Mouse (Mus musculus) limb, embryonic 14.5 days (tissue): ENCODE measurements around the gene Jakmip3. TPM values are rescaled to one million over a fixed set of nuclear protein-coding genes. Genes with fewer than 3 reads are reported as not detected.

Experiments used
- ATAC-seq: fragments of 200-750 bp; cut with Nextera tagmentation; 2 replicates; pipeline ENCODE4 v1.8.0; 2017; ENCODE audit warnings: low read depth, moderate number of reproducible peaks, moderate TSS enrichment; ENCODE audit not compliant: low FRiP score
- DNase-seq: peaks from one replicate; pipeline ENCODE4 v3.0.0-alpha.2; 2015; ENCODE audit warnings: low spot score
- H3K27ac ChIP-seq: fragments of 300-500 bp; sonication (generic); replicated peaks from 2 replicates; pipeline ENCODE4 v1.5.1; 2014; ENCODE audit warnings: low read depth, mild to moderate bottlenecking, low read length, moderate library complexity, mixed read lengths
- H3K27me3 ChIP-seq: fragments of 300-500 bp; sonication (generic); 2 replicates; pipeline ENCODE4 v1.6.1; 2014; ENCODE audit warnings: low read length, mixed read lengths; ENCODE audit not compliant: control insufficient read depth, insufficient read depth
- H3K36me3 ChIP-seq: fragments of 300-500 bp; sonication (generic); 2 replicates; pipeline ENCODE4 v1.6.1; 2014; ENCODE audit warnings: mild to moderate bottlenecking, low read length, moderate library complexity, mixed read lengths; ENCODE audit not compliant: control insufficient read depth, insufficient read depth
- H3K4me1 ChIP-seq: fragments of 300-500 bp; sonication (generic); 2 replicates; pipeline ENCODE4 v1.6.1; 2014; ENCODE audit warnings: antibody characterized with exemption, low read length, mixed read lengths; ENCODE audit not compliant: control insufficient read depth, insufficient read depth
- H3K4me2 ChIP-seq: fragments of 300-500 bp; sonication (generic); replicated peaks from 2 replicates; pipeline ENCODE4 v1.6.1; 2014; ENCODE audit warnings: low read depth, mild to moderate bottlenecking, low read length, moderate library complexity; ENCODE audit not compliant: severe bottlenecking
- H3K4me3 ChIP-seq: fragments of 300-500 bp; sonication (generic); replicated peaks from 2 replicates; pipeline ENCODE4 v1.5.1; 2014; ENCODE audit warnings: low read length
- H3K9ac ChIP-seq: fragments of 300-500 bp; sonication (generic); 2 replicates; pipeline ENCODE4 v1.6.1; 2014; ENCODE audit warnings: mild to moderate bottlenecking, low read depth, low read length, moderate library complexity; ENCODE audit not compliant: severe bottlenecking
- H3K9me3 ChIP-seq: fragments of 300-500 bp; sonication (generic); 2 replicates; pipeline ENCODE4 v1.6.1; 2016; ENCODE audit warnings: low read length; ENCODE audit not compliant: control insufficient read depth
- POLR2A ChIP-seq: fragments of 200-500 bp; IDR thresholded peaks from 2 replicates; pipeline ENCODE4 v1.8.0; 2012; ENCODE audit warnings: inconsistent platforms, mild to moderate bottlenecking, moderate library complexity, borderline replicate concordance; ENCODE audit not compliant: insufficient read depth, insufficient read length; ENCODE audit errors: extremely low read depth
- WGBS: fragments of 180-500 bp; shearing (Covaris S2); extraction: QIAGEN DNeasy Blood & Tissue Kit; methylation state at CpG from one replicate; pipeline ENCODE4 v1.1.7; 2014; 5-methylcytosine and 5-hydroxymethylcytosine counted together
- polyA plus RNA-seq, 2 experiments: library from polyadenylated mRNA; depleted of rRNA in 1 of 2; stranded (reverse) in 1 of 2; unstranded in 1 of 2; fragments of >200 nt; fragmentation: Nextera tagmentation in 1 of 2; extraction: Ambion mirVana in 1 of 2; gene quantifications; 2 replicates each; pipeline versions ENCODE4 v1.2.1 to v1.2.3; 2012 to 2014

The Jakmip3 gene
- polyA plus RNA-seq, 2 experiments: 0.48 to 1.4 TPM

GRCm38 (mm10) chr7:139119152-139119774 lies 178.7 kb downstream of the Jakmip3 start:
- Histone ChIP-seq H3K27me3 (no peaks in the 10 kb centered on the region), H3K27ac (no peak overlapping the region), H3K4me2 (no peak overlapping the region), H3K4me3 (no peak overlapping the region), H3K36me3 (no peaks in the 10 kb centered on the region), H3K4me1 (no peaks in the 10 kb centered on the region), H3K9me3 (no peaks in the 10 kb centered on the region), H3K9ac (no peak overlapping the region)
- DNase-seq (peak; percentile 77), ATAC-seq (no peak)
- no peak for TF ChIP-seq POLR2A
- WGBS: 39% methylated on average over 13 of the region's 13 CpGs

- 56% methylated on average over 2 of the region's 2 CpGs for WGBS
- no peak for DNase-seq
- ATAC-seq: no peak
- no peaks in the 10 kb centered on the region for H3K9me3 ChIP-seq
- no peak overlapping the region for H3K4me3 ChIP-seq
- H3K4me2 ChIP-seq: no peak overlapping the region
- no peak for TF ChIP-seq POLR2A
- no peaks in the 10 kb centered on the region for H3K27me3 ChIP-seq
- no peak overlapping the region for H3K27ac ChIP-seq
- no peaks in the 10 kb centered on the region for H3K4me1 ChIP-seq
- H3K36me3 ChIP-seq: no peaks in the 10 kb centered on the region
- no peak overlapping the region for H3K9ac ChIP-seq
Observed at GRCm38 (mm10) chr7:139119775-139120153, 179.2 kb downstream of the Jakmip3 start.

- TF ChIP-seq POLR2A: no peak
- Histone ChIP-seq H3K4me2 (no peak overlapping the region), H3K36me3 (no peaks in the 10 kb centered on the region), H3K27ac (no peak overlapping the region), H3K4me3 (no peak overlapping the region), H3K9me3 (no peaks in the 10 kb centered on the region), H3K9ac (no peak overlapping the region), H3K4me1 (peaks cover 7% of the 10 kb centered on the region; the same call in 1 of the 2 replicates), H3K27me3 (no peaks in the 10 kb centered on the region)
- ATAC-seq (no peak), DNase-seq (no peak)
- 87% methylated on average over 4 of the region's 4 CpGs for WGBS
Observed at GRCm38 (mm10) chr7:139125881-139126280, 185.4 kb downstream of the Jakmip3 start.

- no peaks in the 10 kb centered on the region for H3K36me3 ChIP-seq
- peaks cover 7% of the 10 kb centered on the region; the same call in 1 of the 2 replicates for H3K4me1 ChIP-seq
- ATAC-seq (no peak), DNase-seq (no peak)
- H3K27me3 ChIP-seq: no peaks in the 10 kb centered on the region
- no peak overlapping the region for H3K9ac ChIP-seq
- no peak overlapping the region for H3K4me3 ChIP-seq
- TF ChIP-seq POLR2A: no peak
- no peaks in the 10 kb centered on the region for H3K9me3 ChIP-seq
- H3K27ac ChIP-seq: no peak overlapping the region
- 72% methylated on average over 7 of the region's 7 CpGs for WGBS
- no peak overlapping the region for H3K4me2 ChIP-seq
Observed at GRCm38 (mm10) chr7:139126549-139126948, 186.0 kb downstream of the Jakmip3 start.

- DNase-seq (no peak), ATAC-seq (no peak)
- no peaks in the 10 kb centered on the region for H3K9me3 ChIP-seq
- no peak overlapping the region for H3K4me3 ChIP-seq
- H3K27ac ChIP-seq: no peak overlapping the region
- H3K4me2 ChIP-seq: no peak overlapping the region
- whole genome bisulfite sequencing: 70% methylated on average over 4 of the region's 4 CpGs
- no peak overlapping the region for H3K9ac ChIP-seq
- H3K4me1 ChIP-seq: peaks cover 7% of the 10 kb centered on the region; the same call in 1 of the 2 replicates
- no peak for TF ChIP-seq POLR2A
- no peaks in the 10 kb centered on the region for H3K36me3 ChIP-seq
- H3K27me3 ChIP-seq: no peaks in the 10 kb centered on the region
Observed at GRCm38 (mm10) chr7:139128994-139129393, 188.5 kb downstream of the Jakmip3 start.
